Mouse (Mus musculus) heart, postnatal 0 days (tissue): ENCODE results near the gene Clec1a.

Experiments used
- CTCF ChIP-seq: IDR thresholded peaks from 2 replicates; pipeline ENCODE4 v1.5.1; 2016; ENCODE audit warnings: antibody characterized with exemption, control low read depth, low read depth
- EP300 ChIP-seq: IDR thresholded peaks from 2 replicates; pipeline ENCODE4 v1.6.1; 2016; ENCODE audit warnings: antibody characterized with exemption, low read depth

DNA sequence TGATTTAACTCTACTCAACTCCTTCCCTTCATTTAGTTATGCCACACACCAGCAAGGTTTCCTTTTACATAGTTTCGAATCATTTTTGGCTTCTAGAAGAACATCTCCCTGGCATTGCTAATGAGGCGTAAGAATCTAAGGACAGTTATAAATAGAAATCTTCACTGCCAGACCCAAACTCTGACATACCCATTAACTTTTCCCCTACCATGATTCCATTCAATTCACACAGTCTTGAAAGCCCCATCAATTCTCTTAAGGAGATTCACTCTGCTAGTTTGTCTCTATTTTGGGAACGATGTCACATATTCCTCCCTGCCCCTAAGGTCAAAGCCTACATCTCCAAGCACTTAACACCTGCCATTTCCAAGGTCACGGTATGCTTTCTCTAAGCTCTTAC is 66.8 kb downstream of the Clec1a start:
- no peak for TF ChIP-seq CTCF
- TF ChIP-seq EP300 = no peak
